Mouse (Mus musculus) urinary bladder, adult 18-20 months (tissue): Measurements from ENCODE around the gene Arhgef26.
A peak's percentile ranks its signal among the peaks of the same experiment; 100 is the strongest.

Source experiments
- DNase-seq, 2 experiments: peaks; one replicate each; pipeline ENCODE4 v3.0.0; 2022; ENCODE audit warnings: low spot score in 2 of 2, mixed read lengths in 2 of 2

Gene Arhgef26

GRCm38 (mm10) chr3:62338044-62338443 is at the start of gene Arhgef26:
Gene Arhgef26 (plus strand): TSS chr3:62338344.
- DNase-seq, result no peak

GRCm38 (mm10) chr3:62310493-62310892 is 27.7 kb upstream of the Arhgef26 start:
- DNase-seq, result no peak

- DNase-seq, result no peak
These were observed 26.9 kb upstream of the Arhgef26 start for GRCm38 (mm10) chr3:62311224-62311623.

- no peak for DNase-seq
These were observed 13.4 kb upstream of the Arhgef26 start for GRCm38 (mm10) chr3:62324708-62325107.

DNA sequence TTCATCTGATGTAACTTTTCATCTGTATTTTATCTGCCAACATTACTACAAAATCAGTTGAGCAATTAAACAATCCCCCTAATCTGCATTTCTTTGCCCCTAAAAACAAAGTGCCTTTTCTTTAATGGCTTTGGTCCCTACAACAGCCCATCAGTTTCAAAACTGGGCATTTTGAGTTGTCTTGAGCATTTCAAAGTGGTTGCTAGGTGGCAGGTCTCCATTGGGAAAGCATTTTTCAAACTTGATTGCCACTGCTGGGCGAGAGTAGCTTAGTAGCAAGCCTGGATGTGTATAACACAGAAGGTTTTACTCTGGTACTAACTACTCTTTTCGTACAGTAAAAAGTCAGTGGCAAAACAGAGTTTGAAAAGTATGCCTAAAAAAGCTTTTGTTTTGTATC is 10.2 kb upstream of the Arhgef26 start:
- no peak for DNase-seq

- DNase-seq, result no peak
These were observed 313 bp downstream of the Arhgef26 start for GRCm38 (mm10) chr3:62338461-62338853.

- DNase-seq, result peak; percentile 48 to 74
These were observed 841 bp downstream of the Arhgef26 start for GRCm38 (mm10) chr3:62338854-62339515.

GRCm38 (mm10) chr3:62339516-62340051 is 1.4 kb downstream of the Arhgef26 start:
- DNase-seq, result peak in 1 of 2 experiments; percentile 4

- peak in 1 of 2 experiments; percentile 6 for DNase-seq
These were observed 2.1 kb downstream of the Arhgef26 start for GRCm38 (mm10) chr3:62340154-62340760.

DNA sequence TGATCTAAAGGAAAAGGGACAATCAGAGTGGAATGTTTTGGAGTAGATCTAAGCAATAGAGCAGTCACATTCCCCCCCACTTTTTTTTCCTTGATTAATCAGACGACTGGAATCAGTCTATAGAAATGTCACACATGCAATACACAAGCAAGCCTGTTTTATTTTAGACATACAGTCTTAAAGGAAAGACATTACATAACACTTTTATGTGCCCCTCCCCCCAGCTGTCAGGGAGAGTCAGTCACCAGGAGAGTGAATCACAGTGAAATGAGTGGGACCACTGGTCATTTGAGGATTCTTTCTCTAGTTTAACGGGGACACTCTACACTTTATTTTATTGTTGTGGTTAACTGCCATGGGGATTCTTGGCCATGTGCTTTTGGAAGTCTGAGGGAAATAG is 2.7 kb downstream of the Arhgef26 start:
- DNase-seq, result no peak

DNA sequence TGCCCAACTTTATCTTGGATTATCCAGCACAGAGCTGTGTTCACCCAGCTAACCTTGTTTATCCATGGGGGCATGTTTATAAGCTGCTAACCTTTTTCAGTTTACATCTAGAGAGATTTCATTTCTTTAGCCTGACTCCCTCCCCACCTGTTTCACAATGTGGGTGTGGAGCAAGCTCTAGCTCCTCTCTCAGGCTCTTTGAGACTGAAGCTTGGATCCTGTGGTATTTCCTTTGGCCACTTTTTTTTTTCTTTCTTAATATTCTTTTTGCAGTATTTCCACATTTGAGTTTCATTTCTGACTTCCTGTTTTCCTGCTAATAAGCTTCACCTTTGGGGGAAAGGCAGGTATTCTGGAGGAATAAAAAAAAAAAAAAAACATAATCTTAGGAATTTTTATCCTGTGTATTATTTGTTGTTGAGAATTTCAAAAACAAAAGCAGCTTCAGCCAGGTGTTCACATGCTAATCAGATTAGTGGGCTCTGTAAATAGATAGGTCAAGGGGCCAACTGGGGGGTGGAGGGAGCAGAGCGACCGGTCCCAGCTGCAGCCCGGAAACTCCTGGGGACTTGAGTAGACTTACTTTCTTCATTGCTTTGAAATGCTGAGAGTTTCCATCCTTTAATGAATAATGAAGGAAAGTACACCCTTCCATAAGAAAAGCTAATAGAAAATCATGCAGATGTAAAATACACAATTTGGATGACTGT is 3.5 kb downstream of the Arhgef26 start:
- no peak for DNase-seq

DNA sequence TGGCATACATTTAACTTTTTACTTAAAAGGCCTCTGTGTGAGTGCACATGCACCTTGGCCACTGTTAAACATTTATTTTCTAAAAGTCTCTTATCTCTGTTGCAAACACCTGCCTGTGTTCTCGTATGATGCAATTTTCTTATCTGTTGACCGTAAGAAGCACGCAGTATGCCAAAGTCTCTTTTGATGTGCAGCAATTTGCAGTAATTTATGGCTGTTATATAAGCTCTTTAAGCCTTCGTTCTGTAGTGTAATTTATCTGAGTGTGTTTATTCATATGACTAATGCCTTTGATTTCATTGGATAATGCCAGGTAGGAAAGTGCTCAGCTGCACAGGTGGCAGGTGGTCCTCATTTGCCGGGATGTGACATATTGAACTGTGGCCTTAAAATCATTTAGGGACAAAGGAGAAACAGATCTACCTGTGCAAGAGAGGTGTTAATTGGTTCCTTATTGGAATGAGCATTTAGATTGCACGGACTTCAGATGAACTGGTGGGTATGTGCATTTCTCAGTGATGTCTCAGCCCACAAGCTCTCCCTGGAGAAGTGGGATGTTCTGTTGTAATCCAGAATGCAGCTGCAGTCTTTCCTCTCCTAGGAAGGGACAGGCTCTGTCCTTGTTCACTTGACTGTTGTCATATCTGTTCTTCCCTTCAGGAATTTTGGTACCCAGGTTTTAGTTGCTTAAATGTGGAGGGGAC is 10.5 kb downstream of the Arhgef26 start:
- DNase-seq, result no peak

- DNase-seq, result peak; percentile 6 to 11
These were observed 11.2 kb downstream of the Arhgef26 start for GRCm38 (mm10) chr3:62349218-62349897.

DNA sequence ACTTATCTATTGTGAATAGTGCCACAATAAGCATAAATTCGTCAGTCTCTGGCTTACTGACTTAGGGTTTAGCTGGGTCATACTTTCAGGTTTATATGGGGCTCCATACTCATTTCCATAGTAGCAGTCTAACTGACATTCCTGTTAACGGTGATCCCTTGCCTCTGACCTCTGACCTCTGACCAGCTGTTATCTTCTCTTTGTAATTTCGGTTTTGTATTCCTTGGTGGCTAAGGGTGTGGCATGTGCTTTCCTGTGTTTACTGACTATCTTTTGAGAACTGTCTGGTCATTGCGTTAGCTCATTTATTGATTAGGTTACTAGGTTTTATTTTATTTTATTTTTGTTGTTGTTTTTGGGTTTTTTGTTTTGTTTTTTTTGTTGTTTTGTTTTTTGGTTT is 13.9 kb downstream of the Arhgef26 start:
- no peak for DNase-seq

- no peak for DNase-seq
These were observed 14.7 kb downstream of the Arhgef26 start for GRCm38 (mm10) chr3:62352876-62353275.

DNA sequence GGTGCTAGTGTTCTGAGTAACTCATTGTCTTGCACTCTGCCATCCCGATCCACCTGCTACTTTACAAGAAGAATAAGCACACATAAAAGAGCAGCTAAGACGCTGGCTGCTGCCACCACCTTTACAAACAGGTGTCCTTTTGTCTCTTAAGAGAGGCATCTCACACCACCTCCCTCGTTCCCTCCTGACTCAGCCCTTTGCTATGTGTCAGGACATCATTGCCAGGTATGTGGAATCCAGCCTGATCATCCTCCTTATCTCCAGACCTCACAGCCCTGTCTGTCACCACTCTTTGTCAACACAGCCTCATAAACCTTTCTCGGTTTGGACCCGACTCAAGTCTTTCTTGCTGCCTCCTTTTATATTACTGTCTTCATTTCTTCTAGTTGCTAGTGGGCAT is 29.7 kb downstream of the Arhgef26 start:
- DNase-seq, result no peak

DNA sequence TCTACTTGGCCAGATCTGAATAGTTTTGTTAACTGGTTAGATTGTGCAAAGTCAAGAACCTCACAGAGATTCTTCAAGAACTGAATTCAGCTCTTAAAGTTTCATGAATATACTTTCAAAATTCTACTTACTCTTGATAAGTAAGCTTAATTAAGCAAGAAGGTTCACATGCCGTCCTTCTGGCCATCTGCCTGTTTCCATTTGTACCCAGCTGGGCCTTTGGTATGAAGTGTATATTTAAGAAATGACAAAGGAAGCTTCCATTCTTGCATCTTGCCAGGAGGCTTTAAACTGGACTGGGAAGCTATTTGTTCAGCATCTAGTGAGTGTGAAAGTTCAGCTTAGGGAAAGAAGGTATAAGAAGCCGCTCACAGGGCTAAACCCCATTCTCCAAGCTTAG is 34.7 kb downstream of the Arhgef26 start:
- DNase-seq, result no peak

- no peak for DNase-seq
These were observed 36.2 kb downstream of the Arhgef26 start for GRCm38 (mm10) chr3:62374346-62374745.

- DNase-seq, result no peak
These were observed 36.7 kb downstream of the Arhgef26 start for GRCm38 (mm10) chr3:62374831-62375230.

GRCm38 (mm10) chr3:62376719-62377118 is 38.6 kb downstream of the Arhgef26 start:
- no peak for DNase-seq

DNA sequence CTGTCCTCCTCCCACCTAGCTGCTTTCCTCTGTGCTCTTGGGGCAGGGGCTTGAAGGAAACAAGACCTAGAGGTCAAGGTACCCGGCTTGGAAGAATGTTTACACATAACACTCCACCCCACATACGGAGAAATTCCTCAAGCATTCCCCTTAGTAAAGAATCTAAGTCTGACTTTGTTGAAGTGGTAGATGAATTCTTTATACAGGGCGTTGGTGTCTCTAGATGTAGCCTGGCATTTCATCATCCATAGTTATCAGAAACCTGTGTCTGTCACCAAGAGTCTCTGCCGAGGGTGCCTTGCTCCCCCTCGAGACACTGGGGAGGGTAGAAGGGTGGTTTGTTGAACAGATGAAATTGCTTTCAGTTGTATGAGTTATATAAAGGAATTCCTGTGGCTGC is 41.8 kb downstream of the Arhgef26 start:
- no peak for DNase-seq
